Mouse (Mus musculus) urinary bladder, postnatal 4 days (tissue): ENCODE results near the gene Lyrm4.
A peak's percentile ranks its signal among the peaks of the same experiment; 100 is the strongest.

Experiments used
- DNase-seq, 2 experiments: peaks; one replicate each; pipeline ENCODE4 v3.0.0; 2021 to 2022; ENCODE audit warnings: low spot score in 2 of 2

Gene Lyrm4

DNA sequence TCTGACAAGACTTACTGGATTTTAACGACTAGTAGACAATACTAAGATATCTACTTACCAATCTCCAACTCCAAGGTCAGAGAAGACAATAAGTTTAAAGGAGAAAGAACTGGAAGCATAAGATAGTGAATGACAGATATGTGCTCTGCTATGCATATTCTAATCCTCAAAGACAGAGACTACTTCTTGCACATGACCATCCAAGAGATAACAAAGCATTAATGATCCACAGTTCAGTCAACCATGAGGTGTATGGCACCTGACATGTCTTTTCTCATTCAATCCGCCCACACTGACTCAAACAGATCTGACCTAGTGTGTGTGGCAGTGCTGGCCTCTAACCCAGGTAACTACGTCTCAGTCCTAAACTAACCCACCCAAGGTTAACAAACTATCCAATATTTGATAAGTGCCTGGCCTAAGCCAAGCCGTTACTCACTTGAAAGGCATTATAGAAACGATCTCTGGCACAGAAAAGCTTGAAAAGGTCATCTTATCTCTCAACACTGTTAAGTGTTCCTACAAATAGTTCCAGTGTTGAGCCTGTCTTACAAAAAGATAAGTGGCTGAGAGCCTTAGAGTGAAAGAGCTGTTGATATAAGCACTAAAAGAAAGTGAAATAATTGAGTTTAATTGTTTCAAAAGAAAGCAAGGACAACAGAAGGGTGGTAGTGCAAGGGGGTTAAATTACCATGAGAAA is 20.5 kb downstream of the Lyrm4 start:
- no peak for DNase-seq

DNA sequence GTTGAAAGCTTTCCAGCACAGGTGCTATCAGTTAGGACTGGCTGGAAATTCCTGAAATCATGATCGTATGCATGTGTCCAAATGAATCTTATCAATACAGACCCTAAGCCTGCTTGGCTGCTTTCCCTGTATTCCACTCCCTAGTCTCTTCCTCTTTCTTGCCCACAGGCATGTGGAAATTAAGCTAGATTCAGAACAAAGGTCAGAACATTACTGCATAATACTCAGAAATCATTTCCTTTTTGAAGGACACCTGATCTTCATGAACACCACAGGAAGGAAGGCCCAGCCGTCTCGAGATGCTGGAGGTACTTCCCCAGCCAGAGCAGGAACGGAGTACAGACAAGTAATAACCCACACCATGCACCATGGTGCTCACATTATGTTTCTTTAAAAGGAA is 29.2 kb downstream of the Lyrm4 start:
- no peak for DNase-seq

DNA sequence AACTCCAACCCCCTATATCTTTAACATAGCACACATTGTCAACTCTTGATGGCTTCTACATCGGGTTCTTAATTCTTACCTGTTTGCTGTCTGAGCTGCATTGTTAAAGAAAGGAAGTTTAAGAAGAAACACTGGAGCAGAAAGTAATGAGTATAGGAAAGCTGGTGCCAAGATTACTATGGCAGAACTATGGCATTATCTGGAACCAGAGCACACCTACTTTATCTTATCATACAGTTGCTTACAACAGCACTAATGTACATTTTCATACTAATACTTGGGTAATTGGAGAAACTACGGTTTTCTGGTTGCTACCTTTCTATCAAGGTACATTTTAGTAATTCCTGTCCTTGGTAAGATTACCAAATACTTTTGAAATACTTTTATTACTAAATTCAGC is 29.9 kb downstream of the Lyrm4 start:
- no peak for DNase-seq

DNA sequence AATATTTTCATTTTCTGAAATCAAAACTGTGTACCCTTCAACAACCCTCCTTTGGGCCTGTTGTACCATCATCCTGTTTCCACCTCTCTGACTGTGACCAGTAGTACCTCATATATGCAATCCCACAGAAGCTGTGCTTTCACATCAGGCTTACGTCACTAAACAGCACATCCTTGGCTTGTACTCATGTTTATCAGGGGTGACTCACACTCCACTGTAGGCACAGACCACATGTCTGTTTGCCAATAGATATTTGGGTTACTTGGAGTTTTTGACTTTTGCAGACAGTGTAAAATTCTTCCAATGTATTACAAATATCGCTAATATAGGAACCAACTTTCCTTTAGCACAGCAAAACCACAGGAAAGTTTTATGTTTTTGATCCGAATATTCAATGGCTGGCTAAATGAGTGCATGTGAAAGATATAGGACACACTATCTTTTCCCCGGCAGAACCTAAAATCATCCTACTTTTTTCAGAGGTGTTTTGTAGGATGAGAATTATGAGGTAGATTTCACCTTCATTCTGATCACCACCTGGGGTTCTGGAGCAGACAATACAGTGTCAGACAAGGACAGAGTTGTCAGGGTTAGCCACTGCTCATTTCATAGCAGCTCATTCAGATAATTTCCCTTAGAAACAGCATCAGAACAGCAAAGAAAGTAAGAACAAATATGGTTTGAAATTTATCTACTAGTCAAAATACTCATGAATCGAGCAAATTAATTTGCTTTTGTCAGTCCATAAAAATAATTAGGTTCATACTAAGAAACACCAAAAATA is 30.5 kb downstream of the Lyrm4 start:
- no peak for DNase-seq

DNA sequence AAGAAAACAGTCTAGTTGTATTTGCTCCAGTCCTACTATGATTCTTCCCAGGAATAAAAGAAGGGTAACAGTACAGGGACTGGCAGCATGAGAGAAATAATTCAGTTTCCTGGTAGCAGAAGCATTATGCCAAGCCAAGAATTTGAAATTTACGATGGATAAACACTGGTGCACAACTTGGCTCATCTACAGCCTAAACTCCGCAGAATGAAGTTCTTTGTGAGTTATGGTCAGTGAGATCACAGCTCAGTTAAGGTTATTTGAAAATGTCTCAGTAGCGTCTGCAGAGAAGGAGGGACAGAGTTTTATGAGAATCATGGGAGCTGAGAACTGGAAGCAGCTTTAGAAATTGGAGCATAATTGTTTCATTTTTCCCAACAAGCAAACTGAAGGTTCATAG is 31.4 kb downstream of the Lyrm4 start:
- no peak for DNase-seq

DNA sequence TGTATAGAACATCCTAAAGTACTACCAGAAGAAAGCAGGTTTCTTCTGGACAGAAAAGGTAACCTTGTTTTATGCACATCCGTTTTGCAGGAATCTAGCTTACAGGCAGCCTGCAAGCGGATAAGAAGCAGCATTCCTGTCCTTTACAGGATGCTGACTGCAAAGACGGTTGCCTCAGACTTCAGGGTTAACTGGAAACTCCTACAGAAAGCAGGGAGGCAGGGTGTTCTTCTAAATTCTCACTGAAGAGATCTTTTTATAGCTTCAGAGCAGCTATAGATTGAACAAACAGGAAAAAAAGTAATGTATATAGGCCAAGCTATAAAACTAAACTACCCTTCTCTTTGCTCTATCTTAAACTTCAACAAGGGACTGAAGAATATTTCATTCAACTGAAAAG is 32.6 kb downstream of the Lyrm4 start:
- DNase-seq: no peak

DNA sequence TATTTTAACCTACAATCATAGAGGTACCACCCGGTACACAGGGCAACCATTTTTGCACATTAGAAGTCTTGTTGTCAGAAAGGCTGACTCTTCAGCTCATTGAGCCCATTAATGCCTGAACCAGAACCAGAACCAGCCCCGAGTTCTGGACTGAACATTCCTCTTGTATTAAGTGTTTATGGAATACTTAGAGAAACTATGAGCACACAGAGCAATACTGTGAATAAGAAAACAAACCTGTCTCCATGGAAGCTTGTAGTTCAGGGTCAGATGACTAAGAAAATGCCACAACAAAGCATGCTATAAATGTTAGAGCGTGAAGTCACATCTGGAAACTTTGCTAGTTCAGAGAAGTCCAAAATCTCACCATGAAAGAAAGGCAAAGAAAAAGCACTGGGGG is 35.7 kb downstream of the Lyrm4 start:
- DNase-seq: no peak

DNA sequence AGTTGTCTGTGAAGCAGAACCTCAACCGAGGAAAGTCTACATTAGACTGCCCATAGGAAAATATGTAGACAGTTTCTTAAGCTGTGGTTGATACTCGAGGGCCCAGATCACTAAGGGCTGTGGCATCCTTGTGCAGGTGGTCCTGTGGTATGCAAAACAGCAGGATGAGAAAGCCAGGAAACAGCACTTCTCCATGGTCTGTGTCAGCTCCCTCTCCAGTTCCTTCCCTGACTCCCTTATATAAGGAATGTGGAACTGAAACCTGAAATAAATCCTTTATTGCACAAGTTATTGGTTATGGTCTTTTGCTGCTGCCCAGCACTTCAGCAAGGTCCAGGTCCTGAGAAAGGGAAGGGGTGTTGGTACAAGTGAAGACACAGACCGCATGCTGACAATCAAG is 42.8 kb downstream of the Lyrm4 start:
- DNase-seq: no peak

DNA sequence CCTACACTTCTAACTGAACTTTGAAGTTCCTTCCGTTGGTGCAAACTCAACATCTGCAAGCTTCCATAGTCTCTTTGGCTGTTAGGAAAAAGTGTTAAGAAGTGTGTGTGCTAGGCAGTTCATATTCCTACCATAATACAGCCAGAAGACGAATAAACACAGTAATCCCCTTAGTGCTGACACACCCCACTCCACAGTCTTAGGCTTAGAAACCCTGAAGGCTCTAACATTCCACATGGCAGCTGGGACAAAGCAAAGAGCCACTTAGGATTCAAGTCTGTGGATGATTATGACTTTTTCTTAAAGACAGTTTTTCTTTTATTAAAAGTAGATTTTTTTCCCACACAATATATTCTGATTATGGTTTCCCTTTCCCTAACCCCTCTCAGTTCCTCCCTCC is 50.6 kb downstream of the Lyrm4 start:
- no peak for DNase-seq

DNA sequence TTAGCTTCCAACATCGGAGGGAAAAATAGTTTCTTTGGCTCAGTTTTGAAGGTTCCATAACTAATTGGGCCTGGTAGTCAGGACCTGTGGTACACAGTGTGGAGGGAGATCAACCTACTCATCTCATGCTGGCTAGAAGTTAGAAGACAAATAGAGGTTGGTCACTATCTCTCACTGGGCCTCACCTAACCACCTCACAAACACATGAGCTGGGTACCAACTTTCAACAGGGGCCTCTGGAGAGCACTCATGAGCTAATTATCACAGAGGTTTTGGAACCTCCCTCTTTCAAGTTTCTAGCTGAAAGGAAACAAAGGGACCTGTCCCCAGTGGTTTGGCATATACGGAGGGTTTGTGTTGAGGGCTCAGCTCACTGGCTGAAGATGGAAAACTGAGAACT is 59.8 kb downstream of the Lyrm4 start:
- DNase-seq: no peak

DNA sequence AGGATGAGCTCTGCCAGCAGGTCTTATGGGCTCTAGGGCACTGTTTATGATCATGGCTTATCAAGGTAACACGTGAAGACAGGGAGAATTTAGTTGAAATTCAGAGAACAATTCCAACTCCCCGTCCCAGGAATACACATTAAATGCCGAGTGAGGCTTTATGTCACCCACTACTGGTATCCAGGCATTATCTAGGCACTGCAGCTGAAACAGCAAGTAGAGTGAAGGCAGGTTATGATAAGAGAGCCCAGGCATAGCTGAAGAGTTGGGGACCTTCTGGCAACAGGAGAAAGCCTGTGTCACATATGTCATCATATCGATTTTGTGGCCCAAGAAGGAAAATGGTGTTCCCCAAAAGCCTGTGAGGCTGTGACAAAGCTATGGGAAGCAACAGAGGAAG is 60.4 kb downstream of the Lyrm4 start:
- no peak for DNase-seq

DNA sequence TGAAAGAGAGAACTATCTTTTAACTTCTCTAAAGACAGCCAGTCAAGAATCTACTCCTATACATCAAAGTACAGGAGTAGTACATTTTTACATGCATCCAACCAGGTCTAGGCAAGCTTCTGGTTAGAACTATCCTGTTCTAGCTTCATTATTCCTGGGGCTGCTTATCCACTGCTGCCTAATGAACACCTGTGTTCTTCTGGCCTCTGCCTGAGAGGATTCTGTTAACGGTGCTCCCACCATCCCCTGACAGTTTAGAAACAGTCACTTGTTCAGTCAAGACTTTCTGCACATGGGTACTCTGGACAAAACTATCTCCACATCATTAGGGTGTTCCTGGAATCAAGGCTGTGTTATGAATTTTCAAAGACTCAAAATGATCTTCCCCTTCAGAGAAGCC is 60.8 kb downstream of the Lyrm4 start:
- DNase-seq: no peak

DNA sequence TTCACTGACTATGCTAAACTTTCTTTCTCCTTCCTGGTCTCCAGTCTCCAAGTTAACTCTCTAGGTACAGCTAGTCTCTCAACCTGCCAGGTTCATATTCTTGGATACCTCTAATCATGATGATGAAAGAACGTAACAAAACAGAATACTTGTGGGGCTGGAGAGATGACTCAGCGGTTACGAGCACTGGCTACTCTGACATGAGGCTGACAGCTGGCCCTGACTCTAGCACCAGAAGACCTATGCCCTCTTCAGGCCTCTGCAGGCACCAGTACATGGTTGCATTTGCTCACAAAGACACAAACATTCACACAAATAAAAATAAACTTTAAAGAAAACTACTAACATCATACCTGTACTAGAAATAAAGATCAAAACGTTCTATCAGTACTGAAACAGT is 81.8 kb downstream of the Lyrm4 start:
- no peak for DNase-seq

DNA sequence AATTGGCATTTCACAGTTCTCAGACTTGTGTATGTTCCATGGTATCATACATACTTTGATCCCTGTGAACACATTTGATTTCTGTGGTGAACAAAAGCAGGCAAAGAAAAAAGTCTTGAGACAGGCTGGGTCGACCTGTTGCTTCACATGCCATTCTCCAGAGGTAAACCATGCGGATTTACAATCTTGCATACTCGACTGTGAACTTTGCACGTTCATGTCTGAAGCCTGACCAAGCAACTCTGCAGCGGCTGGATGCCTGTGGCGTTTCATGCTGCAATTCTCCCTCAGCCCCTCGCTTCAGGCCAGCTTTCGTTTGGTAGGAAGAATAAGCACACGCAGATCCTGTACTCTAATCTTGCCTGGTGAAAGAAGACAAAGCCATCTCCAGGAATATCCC is 85.4 kb downstream of the Lyrm4 start:
- no peak for DNase-seq

DNA sequence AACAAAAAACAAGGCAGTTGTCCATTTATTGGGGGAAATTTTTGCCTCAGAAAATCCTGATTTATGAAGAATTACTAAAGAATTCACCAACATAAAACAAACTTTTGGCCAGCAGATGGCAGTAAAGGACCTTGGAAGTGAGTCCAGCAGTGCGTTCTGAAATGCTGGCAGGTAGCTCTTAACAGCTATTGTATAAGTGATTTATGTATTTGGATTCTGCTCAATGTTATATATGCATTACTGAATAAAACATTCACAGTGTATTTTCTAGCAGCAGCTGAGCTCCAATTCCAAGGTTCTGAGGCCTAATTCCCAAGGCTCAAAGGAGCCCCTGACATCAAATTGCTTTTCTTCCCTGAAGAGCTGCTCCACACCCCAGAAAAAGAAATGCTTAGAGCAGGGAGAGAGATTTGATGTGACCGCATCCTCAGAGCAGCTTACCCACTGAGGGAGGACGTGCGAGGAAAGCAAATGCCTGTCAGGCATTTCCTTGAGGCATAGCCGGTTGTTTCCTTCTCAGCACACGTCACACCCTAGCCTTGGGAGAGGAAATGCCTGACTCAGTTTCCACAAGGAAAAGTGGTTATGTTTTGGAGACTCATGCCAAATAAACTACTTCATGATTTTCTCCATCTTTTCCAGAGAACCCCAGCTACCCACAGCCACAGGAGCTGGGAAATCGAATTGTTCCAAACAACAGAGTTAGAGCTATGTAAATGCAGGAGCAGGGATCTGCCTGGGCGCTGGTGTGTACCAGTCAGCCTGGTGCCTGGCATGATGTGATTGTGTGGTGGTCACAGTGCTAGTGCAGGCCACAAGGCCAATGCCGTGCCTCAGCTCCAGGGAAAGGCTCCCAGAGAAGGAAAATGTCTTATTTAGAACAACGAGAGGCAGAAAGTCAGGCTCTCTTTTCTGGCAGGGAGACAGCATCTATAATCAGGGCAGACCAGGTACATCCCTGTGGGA is 97.7 kb downstream of the Lyrm4 start:
- peak in 1 of 2 experiments; percentile 69 for DNase-seq

DNA sequence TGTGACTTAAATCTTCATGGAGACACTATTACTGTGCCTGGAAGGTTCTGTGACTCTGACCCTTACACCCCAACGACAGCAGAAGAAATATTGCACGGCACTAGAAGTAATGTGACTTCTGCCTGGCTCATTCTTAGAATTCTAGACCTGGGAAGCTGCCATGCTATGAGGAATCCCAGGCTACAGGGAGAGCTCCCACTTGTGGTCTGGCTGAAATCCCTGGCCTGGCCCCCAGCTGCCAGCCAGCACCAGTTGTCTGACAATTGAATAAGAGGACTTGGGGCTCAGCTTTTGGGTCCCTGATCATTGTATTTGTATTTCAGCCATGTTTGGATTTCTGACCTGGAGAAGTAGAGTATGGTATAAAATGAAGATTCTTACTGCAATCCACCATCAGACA is 99.3 kb downstream of the Lyrm4 start:
- DNase-seq: peak in 1 of 2 experiments; percentile 36

DNA sequence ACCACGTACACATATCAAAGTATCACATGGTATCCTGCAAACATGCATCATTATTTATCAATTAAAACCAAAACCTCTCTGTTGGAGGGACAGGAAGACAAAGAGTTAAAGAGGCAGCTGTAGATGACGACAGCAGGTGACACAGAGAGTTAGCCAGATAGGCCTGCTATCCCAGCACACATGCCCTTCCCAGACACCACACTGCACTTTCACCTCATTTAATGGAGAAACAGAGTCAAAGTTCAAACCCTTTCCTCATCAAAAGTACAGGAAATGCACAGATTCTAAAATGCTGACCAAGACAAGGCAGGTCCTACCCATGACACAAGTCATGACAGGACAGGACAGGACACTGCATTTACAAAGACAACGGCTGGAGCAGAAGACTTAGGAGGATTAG is 101.7 kb downstream of the Lyrm4 start:
- DNase-seq: no peak

DNA sequence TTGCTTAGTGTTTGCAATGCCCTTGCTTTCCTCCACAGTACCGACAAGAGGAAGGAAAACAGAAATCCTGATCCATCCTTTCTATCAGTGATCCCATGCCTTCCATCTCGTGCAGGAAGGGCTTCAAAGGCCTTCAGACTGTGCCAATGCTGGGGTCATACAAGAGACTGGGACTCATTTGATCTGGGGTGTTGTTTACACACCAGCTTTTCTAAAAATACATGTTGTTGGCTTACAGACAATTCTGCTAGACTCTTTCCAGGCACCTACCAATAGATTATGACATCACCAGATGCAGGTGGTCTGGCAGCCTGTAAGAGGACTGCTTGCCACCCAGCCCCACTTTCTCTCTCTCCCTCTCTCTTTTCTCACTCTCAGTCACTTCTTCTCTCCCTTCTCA is 107.3 kb downstream of the Lyrm4 start:
- no peak for DNase-seq

DNA sequence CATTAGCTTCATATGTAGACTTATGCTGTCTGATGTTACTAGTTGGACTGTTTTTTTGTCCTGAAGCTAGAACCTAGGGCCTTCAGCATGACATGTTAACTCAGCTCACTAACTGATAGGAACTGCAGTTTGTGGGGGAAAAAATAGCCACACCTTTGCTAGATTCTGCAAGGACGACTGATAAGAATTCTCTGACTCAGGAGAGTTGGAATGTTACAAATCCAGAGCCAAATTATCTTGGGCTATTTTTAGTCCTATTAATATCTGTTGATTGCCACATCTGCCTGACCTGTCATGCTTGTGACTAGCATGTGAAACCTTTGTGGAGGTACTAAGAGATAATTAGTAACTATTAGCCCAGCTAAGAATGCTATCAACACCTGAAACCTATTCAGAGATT is 116.5 kb downstream of the Lyrm4 start:
- DNase-seq: no peak

DNA sequence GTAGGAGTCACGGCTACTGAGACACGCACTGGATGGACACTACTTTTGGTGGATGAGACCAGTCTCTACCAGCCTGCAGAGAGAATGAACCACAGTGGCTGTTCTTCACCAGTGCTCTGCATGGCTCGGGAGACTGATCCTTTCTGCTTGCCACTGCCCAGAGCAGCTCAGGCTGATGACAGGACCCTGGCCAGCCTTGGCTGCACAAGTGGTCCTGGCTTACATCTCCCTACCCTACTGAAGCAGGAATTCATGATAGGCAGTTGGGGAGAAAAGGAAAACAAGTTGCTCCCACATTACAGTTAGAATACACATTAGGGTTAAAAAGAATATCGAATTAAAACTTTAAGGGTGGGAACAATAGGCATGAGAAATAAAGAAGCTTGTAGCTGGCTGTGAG is 119.7 kb downstream of the Lyrm4 start:
- no peak for DNase-seq

DNA sequence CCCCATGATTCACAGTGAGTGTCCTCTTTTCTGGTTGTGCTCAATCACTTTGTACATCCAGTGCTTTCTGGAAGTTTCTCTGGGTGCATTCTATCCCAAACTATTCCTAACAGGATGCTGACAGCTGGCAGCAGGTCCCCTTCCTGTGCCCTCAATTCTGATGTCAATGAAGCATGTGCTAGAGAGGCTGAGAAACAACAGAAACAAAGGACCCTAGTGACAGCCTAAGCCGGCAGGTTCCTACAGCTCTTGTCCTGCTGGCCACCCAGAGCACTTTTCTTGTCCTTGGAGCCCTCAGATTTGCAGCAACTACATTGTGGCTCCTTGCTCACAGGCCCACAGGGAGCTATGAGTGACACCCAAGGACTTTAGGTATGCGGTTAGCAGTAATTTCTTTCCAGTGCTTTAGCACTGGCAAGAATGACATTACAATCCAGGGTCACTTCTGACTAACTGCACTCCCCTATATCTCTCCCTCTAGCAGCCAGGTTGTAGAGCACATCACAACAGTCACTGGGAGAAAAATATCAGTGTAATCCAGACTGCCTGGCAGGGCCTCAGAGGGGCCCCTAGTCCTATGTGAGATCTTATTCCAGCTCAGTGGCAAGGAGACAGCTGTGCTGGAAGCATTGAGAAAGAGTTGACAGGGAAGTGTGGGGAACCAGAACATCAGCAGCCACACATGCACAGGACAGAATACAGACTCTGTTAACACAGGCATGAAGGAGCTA is 121.5 kb downstream of the Lyrm4 start:
- DNase-seq: no peak

DNA sequence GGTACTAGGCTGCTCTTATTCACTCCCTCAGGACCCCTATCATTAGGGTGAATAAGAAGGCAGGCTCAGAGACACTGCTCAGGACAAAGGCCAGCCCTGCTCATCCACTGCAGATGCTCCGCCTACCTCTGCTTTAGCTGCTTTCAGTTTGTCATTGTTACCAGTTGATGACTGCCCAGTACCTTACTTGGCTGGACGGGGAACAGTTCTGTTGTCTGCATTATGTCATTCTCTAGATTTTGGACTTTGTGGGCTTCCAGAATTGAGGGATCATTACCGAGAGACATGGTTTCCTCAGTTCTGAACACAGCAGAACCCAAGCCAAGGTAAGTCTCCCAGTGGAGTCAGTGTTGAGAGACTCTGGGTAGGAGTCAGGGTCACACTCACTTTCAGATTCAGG is 122.1 kb downstream of the Lyrm4 start:
- no peak for DNase-seq
